Mouse (Mus musculus): ENCODE data around the gene Lsp1. TPM values are rescaled to one million over a fixed set of nuclear protein-coding genes. Genes with fewer than 3 reads are reported as not detected.

Lsp1 gene
- polyA plus RNA-seq, 1 experiment from 2014 or later = 49.6 TPM

DNA sequence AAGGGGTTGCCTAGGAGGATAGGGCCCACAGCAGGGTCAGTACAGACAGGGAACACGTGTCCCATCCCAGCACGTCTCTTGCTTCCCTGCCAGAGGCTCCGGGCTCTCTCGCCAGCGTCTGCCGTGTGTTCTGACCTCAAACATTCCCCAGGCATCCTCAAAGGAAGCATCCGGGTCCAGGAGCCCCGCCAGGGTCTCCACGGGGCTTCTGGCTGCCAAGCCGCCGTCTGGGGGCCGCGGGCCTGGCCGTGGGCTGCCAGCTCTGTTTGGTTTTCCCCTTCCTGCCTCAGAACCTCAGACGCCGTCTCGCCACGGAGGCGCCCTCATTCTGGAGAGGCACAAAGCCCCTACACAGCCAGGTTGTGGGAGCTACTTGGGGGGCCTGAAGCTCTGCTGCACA lies 27.0 kb upstream of the Lsp1 start:
- H3K4me1 ChIP-seq (replicated peaks) = peaks cover 41% of the 10 kb centered on the region
- H3K9ac ChIP-seq = no peak overlapping the region
- H3K9me3 ChIP-seq (replicated peaks) = no peaks in the 10 kb centered on the region
- ATAC-seq (replicated peaks; ENCODE audit: insufficient number of reproducible peaks, insufficient read depth, low FRiP score, low read depth) = 0 out of 2 replicates have a peak, but pooled peaks have one; percentile 11
- H3K4me3 ChIP-seq = no peak overlapping the region
- no peaks in the 10 kb centered on the region for H3K27me3 ChIP-seq
- no peaks in the 10 kb centered on the region for H3K36me3 ChIP-seq
- no peak overlapping the region for H3K4me2 ChIP-seq
- 22% methylated on average over 19 of the region's 19 CpGs for WGBS
- peak overlapping the region; percentile 56 for H3K27ac ChIP-seq

DNA sequence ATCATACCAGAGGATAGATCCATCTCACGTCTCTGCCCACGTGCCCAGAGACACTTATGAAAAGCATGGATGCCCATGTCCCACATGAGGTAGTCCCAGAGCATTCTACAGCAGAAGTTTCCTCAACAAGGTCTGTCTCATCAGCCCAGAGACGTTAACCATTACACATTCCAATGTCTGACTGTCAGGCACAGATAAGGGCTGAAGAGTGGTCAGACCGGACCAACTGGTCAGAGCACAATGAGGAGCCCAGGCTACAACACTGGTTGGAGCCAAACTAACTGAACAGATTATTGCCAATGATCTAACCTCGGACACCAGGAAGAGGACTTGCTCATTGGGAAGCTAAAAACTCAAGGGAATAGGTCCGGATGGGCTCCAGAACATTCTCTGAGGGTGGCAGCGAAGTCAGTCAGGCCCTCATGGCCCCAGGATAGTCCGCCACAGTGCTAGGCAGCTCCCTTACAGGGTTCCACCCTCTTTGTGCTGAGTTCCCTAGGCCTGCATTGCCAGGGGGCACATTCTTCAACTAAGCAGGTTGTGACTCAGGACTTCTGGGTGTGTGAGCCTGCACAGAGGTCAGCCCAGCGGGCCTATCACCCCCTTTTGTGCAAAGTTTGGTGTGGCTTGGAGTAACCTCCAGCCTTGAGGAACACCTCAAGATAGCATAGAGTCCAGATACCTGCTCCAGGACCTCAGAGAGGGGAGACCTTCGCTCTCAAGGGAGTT lies 26.3 kb upstream of the Lsp1 start, which contains the start of gene Syt8:
Gene Syt8 (plus strand): TSS at position 714 of the 729 bp plus-strand sequence.
- peak within 1 kb of the TSS; percentile 56 for H3K27ac ChIP-seq
- WGBS = 74% methylated on average over 10 of the region's 10 CpGs
- H3K4me1 ChIP-seq (replicated peaks) = peaks cover 41% of the 10 kb centered on the region
- no peaks in the 10 kb centered on the region for H3K9me3 ChIP-seq (replicated peaks)
- H3K27me3 ChIP-seq = no peaks in the 10 kb centered on the region
- no peaks in the 10 kb centered on the region for H3K36me3 ChIP-seq
- H3K4me2 ChIP-seq = no peak within 1 kb of the TSS
- no peak for ATAC-seq (replicated peaks; ENCODE audit: insufficient number of reproducible peaks, insufficient read depth, low FRiP score, low read depth)
- no peak within 1 kb of the TSS for H3K9ac ChIP-seq
- H3K4me3 ChIP-seq = no peak within 1 kb of the TSS

DNA sequence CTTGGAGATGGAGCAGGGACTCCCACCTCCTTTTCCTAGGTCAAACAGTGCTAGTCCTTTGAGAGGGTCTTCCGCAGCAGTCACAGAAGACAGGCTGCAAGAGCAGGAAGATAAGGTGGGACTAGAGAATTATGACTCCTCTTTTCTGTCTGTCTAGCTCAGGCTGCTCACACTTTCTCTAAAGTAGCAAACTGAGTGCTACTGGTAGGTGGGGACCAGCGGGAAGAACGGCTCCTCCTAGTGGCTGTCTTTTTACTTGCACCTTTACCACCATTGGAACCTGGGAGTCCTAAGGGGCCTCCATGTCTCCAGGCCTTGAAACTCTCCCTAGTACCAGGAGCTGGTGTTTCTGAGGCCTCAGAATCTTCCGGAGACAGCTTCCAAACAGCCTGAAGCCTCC lies 25.1 kb upstream of the Lsp1 start:
- Histone ChIP-seq H3K27me3 (no peaks in the 10 kb centered on the region), H3K9ac (no peak overlapping the region), H3K4me3 (no peak overlapping the region), H3K9me3 (replicated peaks) (no peaks in the 10 kb centered on the region), H3K4me2 (no peak overlapping the region), H3K27ac (peak overlapping the region; percentile 20; the same call in 1 of the 2 replicates), H3K4me1 (replicated peaks) (peaks cover 36% of the 10 kb centered on the region), H3K36me3 (no peaks in the 10 kb centered on the region)
- WGBS = 25% methylated on average over 4 of the region's 4 CpGs
- no peak for ATAC-seq (replicated peaks; ENCODE audit: insufficient number of reproducible peaks, insufficient read depth, low FRiP score, low read depth)

DNA sequence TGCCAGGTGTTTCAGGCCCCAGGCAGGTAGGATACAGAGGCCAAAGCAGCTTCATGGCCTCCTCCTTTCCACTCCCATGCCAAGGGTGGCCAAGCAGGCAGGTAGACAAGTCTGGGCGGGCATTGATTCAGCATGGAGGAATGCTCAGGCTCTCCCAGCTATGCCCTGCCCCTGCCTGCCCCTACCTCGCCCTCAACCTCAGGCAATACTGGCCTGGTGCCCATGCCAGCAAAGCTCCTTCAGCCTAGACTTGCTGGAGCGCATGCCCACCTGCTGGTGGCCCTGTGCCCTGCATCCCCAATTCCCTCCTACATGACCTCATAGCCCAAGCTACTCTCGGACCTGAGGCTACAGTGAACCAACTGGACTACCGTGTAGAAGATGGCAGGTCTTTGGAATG lies 23.3 kb upstream of the Lsp1 start:
- no peaks in the 10 kb centered on the region for H3K27me3 ChIP-seq
- H3K27ac ChIP-seq = no peak overlapping the region
- H3K4me3 ChIP-seq = no peak overlapping the region
- no peaks in the 10 kb centered on the region for H3K36me3 ChIP-seq
- H3K4me2 ChIP-seq = no peak overlapping the region
- no peaks in the 10 kb centered on the region for H3K9me3 ChIP-seq (replicated peaks)
- H3K4me1 ChIP-seq (replicated peaks) = peaks cover 47% of the 10 kb centered on the region
- ATAC-seq (replicated peaks; ENCODE audit: insufficient number of reproducible peaks, insufficient read depth, low FRiP score, low read depth) = no peak
- WGBS = 73% methylated on average over 5 of the region's 5 CpGs
- no peak overlapping the region for H3K9ac ChIP-seq

DNA sequence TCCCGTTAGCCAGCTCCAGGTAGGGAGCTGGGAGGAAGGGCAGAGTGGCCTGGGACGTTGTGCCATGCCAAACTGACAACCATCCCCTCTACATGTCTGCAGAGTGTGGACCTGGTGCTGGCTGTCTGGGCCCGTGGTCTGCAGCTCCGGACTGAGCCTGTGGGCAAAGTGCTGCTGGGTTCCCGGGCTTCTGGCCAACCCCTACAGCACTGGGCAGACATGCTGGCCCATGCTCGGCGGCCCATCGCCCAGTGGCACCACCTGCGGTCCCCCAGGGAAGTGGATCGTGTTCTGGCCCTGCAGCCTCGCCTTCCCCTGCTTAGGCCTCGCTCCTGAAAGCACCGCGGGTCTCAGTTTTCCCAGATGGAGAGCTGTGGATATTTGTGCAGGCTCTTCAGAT lies 20.6 kb upstream of the Lsp1 start:
- H3K36me3 ChIP-seq = no peaks in the 10 kb centered on the region
- H3K27ac ChIP-seq = peak overlapping the region; percentile 79
- 85% methylated on average over 14 of the region's 14 CpGs for WGBS
- no peaks in the 10 kb centered on the region for H3K9me3 ChIP-seq (replicated peaks)
- peaks cover 41% of the 10 kb centered on the region for H3K4me1 ChIP-seq (replicated peaks)
- no peak overlapping the region for H3K4me2 ChIP-seq
- no peak overlapping the region for H3K9ac ChIP-seq
- H3K27me3 ChIP-seq = no peaks in the 10 kb centered on the region
- no peak for ATAC-seq (replicated peaks; ENCODE audit: insufficient number of reproducible peaks, insufficient read depth, low FRiP score, low read depth)
- H3K4me3 ChIP-seq = no peak overlapping the region

DNA sequence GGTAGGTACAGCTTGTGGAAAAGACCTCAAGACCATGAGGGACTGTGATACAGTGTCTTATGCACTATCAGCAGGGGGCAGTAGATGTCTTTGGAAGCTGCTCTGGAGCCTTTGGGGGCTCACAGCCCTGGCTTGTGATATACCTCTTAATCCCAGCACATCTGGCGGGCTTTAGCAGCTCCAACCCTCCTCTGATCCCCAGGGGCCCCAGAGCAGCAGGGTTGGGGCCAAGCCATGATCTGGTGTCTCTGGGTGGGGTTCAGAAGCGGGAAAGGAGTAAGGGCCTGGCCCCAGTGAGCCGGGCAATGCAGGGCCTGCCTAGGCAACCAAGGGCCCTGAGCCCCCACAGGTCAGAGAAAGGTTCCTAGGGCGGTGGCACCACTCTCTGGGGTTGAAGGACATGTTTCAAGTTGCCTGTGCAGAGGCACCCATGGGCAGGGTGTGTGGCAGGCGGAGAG lies 19.9 kb upstream of the Lsp1 start:
- peak; percentile 76 for ATAC-seq (replicated peaks; ENCODE audit: insufficient number of reproducible peaks, insufficient read depth, low FRiP score, low read depth)
- 38% methylated on average over 5 of the region's 5 CpGs for WGBS
- H3K9ac ChIP-seq = peak overlapping the region; percentile 52

DNA sequence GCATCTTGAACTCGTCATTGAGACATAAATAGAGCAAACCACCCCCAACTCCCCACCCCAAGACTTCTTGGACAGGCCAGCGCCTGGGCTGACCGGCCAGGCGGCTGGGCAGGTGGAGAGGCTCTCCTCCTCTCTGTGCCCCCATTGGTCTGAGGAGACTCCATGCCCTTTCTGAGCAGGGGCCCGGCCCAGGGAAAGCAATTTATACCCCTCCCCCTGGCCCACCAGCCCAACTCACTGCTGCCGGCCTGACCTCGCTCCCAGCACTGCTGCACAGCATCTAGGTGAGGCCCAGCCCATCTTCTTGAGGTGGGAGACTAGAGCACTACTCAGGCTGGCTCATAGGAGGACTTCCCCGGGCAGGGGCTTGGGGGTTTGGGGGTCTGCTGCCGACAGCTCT lies 19.0 kb upstream of the Lsp1 start, which contains the start of gene Tnni2:
Gene Tnni2 (plus strand): TSS at position 224 of the 400 bp plus-strand sequence.
- H3K36me3 ChIP-seq = no peaks in the 10 kb centered on the region
- H3K9me3 ChIP-seq (replicated peaks) = no peaks in the 10 kb centered on the region
- peaks cover 41% of the 10 kb centered on the region for H3K4me1 ChIP-seq (replicated peaks)
- H3K27ac ChIP-seq = peak within 1 kb of the TSS; percentile 79
- no peaks in the 10 kb centered on the region for H3K27me3 ChIP-seq
- H3K4me3 ChIP-seq = no peak within 1 kb of the TSS
- H3K4me2 ChIP-seq = peak within 1 kb of the TSS; percentile 23; the same call in 1 of the 2 replicates
- peak within 1 kb of the TSS; percentile 52 for H3K9ac ChIP-seq
- ATAC-seq (replicated peaks; ENCODE audit: insufficient number of reproducible peaks, insufficient read depth, low FRiP score, low read depth) = no peak
- 78% methylated on average over 9 of the region's 9 CpGs for WGBS

More for the DNA sequence above, 19.9 kb upstream of the Lsp1 start:
- H3K4me2 ChIP-seq = peak overlapping the region; percentile 23; the same call in 1 of the 2 replicates
- no peaks in the 10 kb centered on the region for H3K36me3 ChIP-seq
- H3K4me3 ChIP-seq = no peak overlapping the region
- peaks cover 41% of the 10 kb centered on the region for H3K4me1 ChIP-seq (replicated peaks)
- peak overlapping the region; percentile 79 for H3K27ac ChIP-seq
- no peaks in the 10 kb centered on the region for H3K27me3 ChIP-seq
- H3K9me3 ChIP-seq (replicated peaks) = no peaks in the 10 kb centered on the region

DNA sequence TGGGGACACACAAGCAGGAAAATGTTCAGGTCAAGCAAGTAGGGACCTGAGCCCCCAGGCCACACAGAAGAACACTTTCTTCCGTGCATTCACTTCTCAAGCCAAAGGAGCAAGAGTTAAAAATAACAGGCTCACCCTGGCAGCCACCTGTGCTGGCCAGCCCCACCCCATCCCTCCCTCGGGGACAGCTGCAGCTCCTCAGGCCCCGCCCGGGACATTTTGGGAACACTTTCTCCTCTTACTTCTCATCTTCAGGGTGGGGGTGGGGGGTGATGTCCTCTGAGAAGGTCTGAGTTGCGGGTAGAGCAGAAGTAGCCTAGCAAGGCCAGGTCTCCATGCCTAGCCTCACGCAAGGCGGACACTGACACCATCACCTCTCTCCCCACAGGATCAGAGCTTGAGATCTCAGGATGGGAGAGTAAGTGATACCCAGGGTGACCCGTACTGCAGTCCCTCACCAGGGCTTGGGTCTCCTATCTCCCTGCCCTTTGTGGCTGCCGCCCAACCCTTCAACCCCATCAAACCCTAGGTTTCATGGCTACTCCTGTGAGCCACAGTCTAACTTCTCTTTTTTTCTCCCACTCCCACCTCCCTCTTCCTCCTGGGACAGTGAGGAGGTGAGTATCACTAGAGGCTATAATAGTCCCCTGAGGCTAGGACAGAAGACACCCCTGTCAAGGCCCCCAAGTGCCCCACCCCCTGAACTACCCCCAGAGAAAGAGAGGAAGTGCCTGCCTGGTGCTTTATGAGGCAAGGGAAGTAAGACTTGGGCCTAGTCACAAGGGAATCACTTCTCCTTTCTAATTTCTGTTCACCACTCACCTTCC lies 18.3 kb upstream of the Lsp1 start:
- no peak for ATAC-seq (replicated peaks; ENCODE audit: insufficient number of reproducible peaks, insufficient read depth, low FRiP score, low read depth)
- Histone ChIP-seq H3K9me3 (replicated peaks) (no peaks in the 10 kb centered on the region), H3K4me2 (no peak overlapping the region), H3K9ac (peak overlapping the region; percentile 17; the same call in 1 of the 2 replicates), H3K27me3 (no peaks in the 10 kb centered on the region), H3K36me3 (no peaks in the 10 kb centered on the region), H3K27ac (peak overlapping the region; percentile 79), H3K4me1 (replicated peaks) (peaks cover 34% of the 10 kb centered on the region), H3K4me3 (no peak overlapping the region)
- 61% methylated on average over 9 of the region's 9 CpGs for WGBS

DNA sequence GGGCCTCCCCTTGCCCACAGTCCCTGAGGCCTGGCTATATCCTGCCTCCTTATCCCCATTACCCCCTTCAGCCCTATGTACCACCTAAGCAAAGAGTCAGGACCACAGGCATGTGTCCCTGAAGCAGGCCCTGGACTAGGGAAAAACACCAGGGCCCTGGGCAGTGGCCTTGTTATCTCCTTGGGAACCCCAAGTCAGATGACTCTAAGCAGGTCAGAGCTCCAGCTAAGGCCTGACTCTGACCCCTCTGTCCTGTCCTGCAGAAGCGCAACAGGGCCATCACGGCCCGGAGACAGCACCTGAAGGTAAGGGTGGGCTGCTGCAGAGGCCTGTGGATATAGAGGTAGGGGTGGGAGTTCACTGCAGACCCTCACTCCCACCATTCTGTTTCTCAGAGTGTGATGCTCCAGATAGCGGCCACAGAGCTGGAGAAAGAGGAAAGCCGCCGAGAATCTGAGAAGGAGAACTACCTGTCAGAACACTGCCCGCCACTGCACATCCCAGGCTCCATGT lies 17.6 kb upstream of the Lsp1 start:
- H3K4me3 ChIP-seq = no peak overlapping the region
- H3K9ac ChIP-seq = no peak overlapping the region
- H3K27ac ChIP-seq = peak overlapping the region; percentile 79
- H3K4me2 ChIP-seq = no peak overlapping the region
- H3K36me3 ChIP-seq = no peaks in the 10 kb centered on the region
- H3K9me3 ChIP-seq (replicated peaks) = no peaks in the 10 kb centered on the region
- no peaks in the 10 kb centered on the region for H3K27me3 ChIP-seq
- peaks cover 30% of the 10 kb centered on the region for H3K4me1 ChIP-seq (replicated peaks)
- no peak for ATAC-seq (replicated peaks; ENCODE audit: insufficient number of reproducible peaks, insufficient read depth, low FRiP score, low read depth)
- 92% methylated on average over 7 of the region's 7 CpGs for WGBS

DNA sequence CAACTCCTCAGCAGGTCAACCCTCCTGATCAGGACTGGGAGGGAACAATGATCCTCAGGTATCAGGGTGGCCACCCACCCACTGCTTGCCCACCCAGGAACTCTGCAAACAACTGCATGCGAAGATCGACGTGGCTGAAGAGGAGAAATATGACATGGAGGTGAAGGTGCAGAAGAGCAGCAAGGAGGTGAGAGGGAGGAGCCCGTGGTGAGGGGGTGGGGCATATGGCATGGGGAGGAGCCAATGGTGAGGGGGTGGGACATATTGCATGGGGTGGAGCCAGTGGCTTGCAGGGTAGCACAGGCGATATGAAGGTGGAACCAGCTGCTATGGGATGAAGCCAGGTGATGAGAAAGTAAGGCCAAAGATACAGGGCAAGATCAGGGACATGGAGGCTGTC lies 17.1 kb upstream of the Lsp1 start:
- 92% methylated on average over 5 of the region's 5 CpGs for WGBS
- Histone ChIP-seq H3K4me3 (no peak overlapping the region), H3K4me2 (no peak overlapping the region), H3K27me3 (no peaks in the 10 kb centered on the region), H3K9ac (no peak overlapping the region), H3K36me3 (no peaks in the 10 kb centered on the region), H3K4me1 (replicated peaks) (peaks cover 30% of the 10 kb centered on the region), H3K27ac (no peak overlapping the region), H3K9me3 (replicated peaks) (no peaks in the 10 kb centered on the region)
- no peak for ATAC-seq (replicated peaks; ENCODE audit: insufficient number of reproducible peaks, insufficient read depth, low FRiP score, low read depth)

DNA sequence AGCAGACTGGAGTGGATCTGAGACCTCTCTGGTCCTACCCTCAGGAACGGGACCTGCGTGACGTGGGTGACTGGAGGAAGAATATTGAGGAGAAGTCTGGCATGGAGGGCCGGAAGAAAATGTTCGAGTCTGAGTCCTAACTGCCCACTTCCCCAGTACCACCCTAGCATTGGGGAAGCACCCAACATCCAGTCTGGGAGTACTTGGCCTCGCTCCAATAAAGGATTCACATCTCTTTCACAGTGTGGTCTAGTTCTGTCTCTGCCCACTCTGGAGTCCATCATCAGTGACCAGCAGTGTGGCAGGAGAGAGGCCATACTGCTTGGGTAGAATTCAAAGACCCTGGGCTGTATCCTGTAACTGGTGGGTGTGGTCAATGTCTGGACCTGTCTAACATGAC lies 16.4 kb upstream of the Lsp1 start:
- H3K27me3 ChIP-seq = no peaks in the 10 kb centered on the region
- H3K9ac ChIP-seq = no peak overlapping the region
- H3K9me3 ChIP-seq (replicated peaks) = no peaks in the 10 kb centered on the region
- 94% methylated on average over 6 of the region's 6 CpGs for WGBS
- H3K4me3 ChIP-seq = no peak overlapping the region
- peaks cover 37% of the 10 kb centered on the region for H3K4me1 ChIP-seq (replicated peaks)
- no peak overlapping the region for H3K4me2 ChIP-seq
- ATAC-seq (replicated peaks; ENCODE audit: insufficient number of reproducible peaks, insufficient read depth, low FRiP score, low read depth) = no peak
- H3K27ac ChIP-seq = no peak overlapping the region
- no peaks in the 10 kb centered on the region for H3K36me3 ChIP-seq

Data from heart, embryonic 15.5 days (tissue).